Mouse (Mus musculus): ENCODE measurements around the gene Kdm6b. TPM values are rescaled to one million over a fixed set of nuclear protein-coding genes. Genes with fewer than 3 reads are reported as not detected.

Gene Kdm6b
- polyA plus RNA-seq, 1 experiment = 14.0 TPM

- no peak overlapping the region for H3K4me3 ChIP-seq (replicated peaks; ENCODE audit: insufficient read depth, low read depth, low read length)
- 92% methylated on average over 2 of the region's 2 CpGs for WGBS
Measured at GRCm38 (mm10) chr11:69362479-69362878, 51.0 kb downstream of the Kdm6b start.

DNA sequence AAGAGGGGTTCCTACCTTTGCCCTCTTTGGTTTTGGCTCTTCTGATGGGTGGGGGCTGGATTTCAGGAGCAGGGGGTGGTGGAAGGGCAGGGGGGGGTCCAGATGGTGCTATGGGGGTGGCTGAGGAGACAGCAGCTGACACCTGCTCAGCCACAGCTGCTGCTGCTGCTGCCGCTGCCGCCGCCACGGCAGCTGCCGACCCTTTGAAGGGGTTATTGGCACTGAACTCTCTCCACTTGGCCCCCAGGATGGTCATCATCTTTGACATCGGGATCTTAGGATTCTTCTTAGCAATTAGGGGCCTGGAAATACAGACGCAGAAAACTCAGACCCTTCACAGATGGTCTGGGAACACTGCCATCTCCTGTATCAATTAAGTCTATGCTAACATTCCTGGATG, 51.5 kb downstream of the Kdm6b start:
- no peak for DNase-seq
- no peak overlapping the region for H3K4me3 ChIP-seq (replicated peaks; ENCODE audit: insufficient read depth, low read depth, low read length)
- WGBS = 46% methylated on average over 7 of the region's 7 CpGs
- H3K4me1 ChIP-seq (ENCODE audit: control insufficient read depth, insufficient read depth, low read length) = peaks cover 19% of the 10 kb centered on the region
- no peak for TF ChIP-seq CTCF (IDR thresholded peaks at IDR 0.05; ENCODE audit: borderline replicate concordance, insufficient read depth, low read depth, low read length)
- TF ChIP-seq POLR2A (IDR thresholded peaks at IDR 0.05; ENCODE audit: borderline replicate concordance, insufficient read depth, low read length) = no peak
- H3K27ac ChIP-seq (ENCODE audit: insufficient read depth, low read length) = no peak overlapping the region
- no peaks in the 10 kb centered on the region for H3K27me3 ChIP-seq (ENCODE audit: control insufficient read depth, insufficient read depth, low read length)

More at GRCm38 (mm10) chr11:69362479-69362878, 51.0 kb downstream of the Kdm6b start:
- no peak for DNase-seq
- Histone ChIP-seq H3K27ac (ENCODE audit: insufficient read depth, low read length) (no peak overlapping the region), H3K4me1 (ENCODE audit: control insufficient read depth, insufficient read depth, low read length) (peaks cover 19% of the 10 kb centered on the region), H3K27me3 (ENCODE audit: control insufficient read depth, insufficient read depth, low read length) (no peaks in the 10 kb centered on the region)
- no peak for TF ChIP-seq POLR2A (IDR thresholded peaks at IDR 0.05; ENCODE audit: borderline replicate concordance, insufficient read depth, low read length)
- no peak for TF ChIP-seq CTCF (IDR thresholded peaks at IDR 0.05; ENCODE audit: borderline replicate concordance, insufficient read depth, low read depth, low read length)

DNA sequence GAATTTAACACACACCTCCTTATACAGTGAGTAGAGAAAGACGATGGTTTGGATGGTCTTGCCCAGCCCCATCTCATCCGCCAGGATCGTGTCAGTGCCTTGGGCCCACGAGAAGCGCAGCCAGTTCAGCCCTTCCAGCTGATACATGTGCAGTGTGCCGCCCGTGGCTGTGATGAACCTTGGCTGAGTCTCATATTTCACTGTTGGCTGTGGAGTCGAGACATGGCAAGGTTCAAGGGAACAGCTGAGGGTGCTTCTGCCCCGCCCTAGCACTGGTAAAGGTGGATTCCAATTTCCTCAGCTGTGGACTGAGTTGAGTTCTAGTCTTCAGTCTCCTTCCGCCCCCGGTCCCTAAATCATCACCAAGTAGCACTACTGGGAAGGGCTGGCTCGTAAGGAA, 55.8 kb downstream of the Kdm6b start:
- WGBS = 74% methylated on average over 12 of the region's 12 CpGs
- TF ChIP-seq POLR2A (IDR thresholded peaks at IDR 0.05; ENCODE audit: borderline replicate concordance, insufficient read depth, low read length) = no peak
- no peak for TF ChIP-seq CTCF (IDR thresholded peaks at IDR 0.05; ENCODE audit: borderline replicate concordance, insufficient read depth, low read depth, low read length)
- Histone ChIP-seq H3K27ac (ENCODE audit: insufficient read depth, low read length) (no peak overlapping the region), H3K4me3 (replicated peaks; ENCODE audit: insufficient read depth, low read depth, low read length) (no peak overlapping the region), H3K27me3 (ENCODE audit: control insufficient read depth, insufficient read depth, low read length) (no peaks in the 10 kb centered on the region), H3K4me1 (ENCODE audit: control insufficient read depth, insufficient read depth, low read length) (no peaks in the 10 kb centered on the region)
- DNase-seq = no peak

DNA sequence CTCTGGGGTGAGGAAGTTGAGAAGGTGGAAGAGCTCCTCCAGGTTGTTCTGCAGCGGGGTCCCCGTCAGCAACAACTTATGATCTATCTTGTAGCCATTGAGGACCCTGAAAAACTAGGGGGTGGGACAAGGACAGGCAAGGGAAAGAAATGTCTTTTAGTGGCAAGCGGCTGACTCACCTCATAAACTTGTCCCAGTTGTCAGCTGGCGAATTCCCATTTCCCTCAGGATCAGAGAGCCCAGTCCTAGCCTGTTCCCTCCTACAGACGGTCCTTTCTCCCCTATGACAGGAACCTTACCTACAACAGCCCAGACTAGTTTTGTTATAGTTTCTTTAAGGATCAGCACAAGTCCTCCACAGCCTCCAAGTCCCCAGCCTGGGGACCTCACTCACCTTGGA, 56.9 kb downstream of the Kdm6b start:
- TF ChIP-seq CTCF (IDR thresholded peaks at IDR 0.05; ENCODE audit: borderline replicate concordance, insufficient read depth, low read depth, low read length) (no peak), POLR2A (IDR thresholded peaks at IDR 0.05; ENCODE audit: borderline replicate concordance, insufficient read depth, low read length) (no peak)
- H3K4me1 ChIP-seq (ENCODE audit: control insufficient read depth, insufficient read depth, low read length) = no peaks in the 10 kb centered on the region
- H3K27ac ChIP-seq (ENCODE audit: insufficient read depth, low read length) = no peak overlapping the region
- no peaks in the 10 kb centered on the region for H3K27me3 ChIP-seq (ENCODE audit: control insufficient read depth, insufficient read depth, low read length)
- DNase-seq = no peak
- H3K4me3 ChIP-seq (replicated peaks; ENCODE audit: insufficient read depth, low read depth, low read length) = no peak overlapping the region
- WGBS = 94% methylated on average over 5 of the region's 5 CpGs

Other genes with a start within 250 kb of the Kdm6b start
- 5.2 and 5.5 TPM in 2 replicates for gene Alox8, start 215.8 kb downstream of the Kdm6b start, polyA plus RNA-seq (2012; rRNA removed)
- 1.4 and 1.8 TPM in 2 replicates for gene Gucy2e, start 176.6 kb downstream of the Kdm6b start, polyA plus RNA-seq (2012; rRNA removed)
- gene Cntrob, start 89.9 kb downstream of the Kdm6b start, polyA plus RNA-seq (2012; rRNA removed) = 22.0 and 23.0 TPM in 2 replicates
- 81.4 and 83.6 TPM in 2 replicates for gene Trappc1, start 89.7 kb downstream of the Kdm6b start, polyA plus RNA-seq (2012; rRNA removed)
- 93.6 and 117 TPM in 2 replicates for gene Kcnab3, start 87.4 kb downstream of the Kdm6b start, polyA plus RNA-seq (2012; rRNA removed)
- 130 and 135 TPM in 2 replicates for gene Rnf227, start 73.2 kb downstream of the Kdm6b start, polyA plus RNA-seq (2012; rRNA removed)
- 111 and 115 TPM in 2 replicates for gene Chd3, start 44.3 kb downstream of the Kdm6b start, polyA plus RNA-seq (2012; rRNA removed)
- gene Naa38, start 18.2 kb downstream of the Kdm6b start, polyA plus RNA-seq (2012; rRNA removed) = 193 and 200 TPM in 2 replicates
- gene Cyb5d1, start 18.0 kb downstream of the Kdm6b start, polyA plus RNA-seq (2012; rRNA removed) = 40.2 and 41.9 TPM in 2 replicates
- gene Tmem88, start 15.4 kb downstream of the Kdm6b start, polyA plus RNA-seq (2012; rRNA removed) = 5.7 and 6.0 TPM in 2 replicates
- gene Dnah2, start 135.4 kb upstream of the Kdm6b start, polyA plus RNA-seq (2012; rRNA removed) = 0.55 and 0.69 TPM in 2 replicates
- 84.8 and 104 TPM in 2 replicates for gene Efnb3, start 146.5 kb upstream of the Kdm6b start, polyA plus RNA-seq (2012; rRNA removed)
- 18.6 and 18.8 TPM in 2 replicates for gene Wrap53, start 166.6 kb upstream of the Kdm6b start, polyA plus RNA-seq (2012; rRNA removed)
- 34.7 and 35.6 TPM in 2 replicates for gene Trp53, start 166.7 kb upstream of the Kdm6b start, polyA plus RNA-seq (2012; rRNA removed)
- 890 and 950 TPM in 2 replicates for gene Atp1b2, start 192.3 kb upstream of the Kdm6b start, polyA plus RNA-seq (2012; rRNA removed)
- gene Shbg, start 204.2 kb upstream of the Kdm6b start, polyA plus RNA-seq (2012; rRNA removed) = 0.11 TPM in 2 replicates
- gene Sat2, start 208.3 kb upstream of the Kdm6b start, polyA plus RNA-seq (2012; rRNA removed) = 32.4 and 33.5 TPM in 2 replicates
- gene Fxr2, start 219.3 kb upstream of the Kdm6b start, polyA plus RNA-seq (2012; rRNA removed) = 176 and 183 TPM in 2 replicates
- gene Sox15, start 241.6 kb upstream of the Kdm6b start, polyA plus RNA-seq (2012; rRNA removed) = not detected in 2 replicates
- 115 and 120 TPM in 2 replicates for gene Mpdu1, start 249.0 kb upstream of the Kdm6b start, polyA plus RNA-seq (2012; rRNA removed)

Measured in cerebellum, adult 2 months (tissue).